Mouse (Mus musculus): ENCODE results near the gene Stx3. TPM values are rescaled to one million over a fixed set of nuclear protein-coding genes. Genes with fewer than 3 reads are reported as not detected.

Stx3 gene
- polyA plus RNA-seq (2014; fragmentation: Nextera tagmentation; extraction: Ambion mirVana): 31.6 and 32.2 TPM in 2 replicates

GRCm38 (mm10) chr19:11819143-11819700 lies at the start of gene Stx3:
TSS of gene Stx3 (minus strand) at chr19:11819403.
- no peak; the same call in 1 of the 2 replicates for ATAC-seq (ENCODE audit: low FRiP score, low TSS enrichment)
- WGBS: under 1% methylated on average over 20 of the region's 20 CpGs

GRCm38 (mm10) chr19:11867837-11868236 lies 48.6 kb upstream of the Stx3 start:
- H3K4me2 ChIP-seq (ENCODE audit: low read length): no peak overlapping the region
- no peaks in the 10 kb centered on the region for H3K27me3 ChIP-seq (ENCODE audit: control insufficient read depth, insufficient read depth, low read length)
- ATAC-seq (ENCODE audit: low FRiP score, low TSS enrichment) (no peak), DNase-seq (no peak)
- H3K9me3 ChIP-seq (ENCODE audit: control insufficient read depth, low read length): no peaks in the 10 kb centered on the region
- H3K4me3 ChIP-seq (replicated peaks; ENCODE audit: low read depth, low read length): no peak overlapping the region
- no peak overlapping the region for H3K9ac ChIP-seq (replicated peaks; ENCODE audit: low read length)
- H3K27ac ChIP-seq (replicated peaks; ENCODE audit: low read depth, low read length): no peak overlapping the region
- 87% methylated on average over 2 of the region's 2 CpGs for WGBS
- no peaks in the 10 kb centered on the region for H3K4me1 ChIP-seq (ENCODE audit: control insufficient read depth, insufficient read depth, low read length)
- H3K36me3 ChIP-seq (ENCODE audit: control insufficient read depth, insufficient read depth, low read length): no peaks in the 10 kb centered on the region

More at GRCm38 (mm10) chr19:11819143-11819700, at the start of gene Stx3:
- Histone ChIP-seq H3K36me3 (ENCODE audit: control insufficient read depth, insufficient read depth, low read length) (no peaks in the 10 kb centered on the region), H3K4me2 (ENCODE audit: low read length) (peak within 1 kb of the TSS; percentile 84), H3K27me3 (ENCODE audit: control insufficient read depth, insufficient read depth, low read length) (peaks cover 4% of the 10 kb centered on the region; the same call in 1 of the 2 replicates), H3K4me1 (ENCODE audit: control insufficient read depth, insufficient read depth, low read length) (peaks cover 10% of the 10 kb centered on the region; the same call in 1 of the 2 replicates), H3K27ac (replicated peaks; ENCODE audit: low read depth, low read length) (peak within 1 kb of the TSS; percentile 57), H3K9ac (replicated peaks; ENCODE audit: low read length) (peak within 1 kb of the TSS; percentile 86), H3K4me3 (replicated peaks; ENCODE audit: low read depth, low read length) (peak within 1 kb of the TSS; percentile 79), H3K9me3 (ENCODE audit: control insufficient read depth, low read length) (no peaks in the 10 kb centered on the region)
- no peak for DNase-seq

- no peak for ATAC-seq (ENCODE audit: low FRiP score, low TSS enrichment)
- Histone ChIP-seq H3K9ac (replicated peaks; ENCODE audit: low read length) (no peak within 1 kb of the TSS), H3K36me3 (ENCODE audit: control insufficient read depth, insufficient read depth, low read length) (no peaks in the 10 kb centered on the region), H3K27me3 (ENCODE audit: control insufficient read depth, insufficient read depth, low read length) (no peaks in the 10 kb centered on the region), H3K4me2 (ENCODE audit: low read length) (no peak within 1 kb of the TSS), H3K4me3 (replicated peaks; ENCODE audit: low read depth, low read length) (no peak within 1 kb of the TSS), H3K27ac (replicated peaks; ENCODE audit: low read depth, low read length) (no peak within 1 kb of the TSS), H3K9me3 (ENCODE audit: control insufficient read depth, low read length) (no peaks in the 10 kb centered on the region), H3K4me1 (ENCODE audit: control insufficient read depth, insufficient read depth, low read length) (no peaks in the 10 kb centered on the region)
- WGBS: 93% methylated on average over 1 of the region's 1 CpGs
- DNase-seq: no peak
Observed at GRCm38 (mm10) chr19:11860966-11861365, 41.8 kb upstream of the Stx3 start, which contains the start of gene Olfr1418. TSS of gene Olfr1418 (minus strand) at chr19:11861066.

- Histone ChIP-seq H3K4me3 (replicated peaks; ENCODE audit: low read depth, low read length) (no peak overlapping the region), H3K9ac (replicated peaks; ENCODE audit: low read length) (no peak overlapping the region), H3K4me2 (ENCODE audit: low read length) (no peak overlapping the region), H3K27ac (replicated peaks; ENCODE audit: low read depth, low read length) (no peak overlapping the region), H3K4me1 (ENCODE audit: control insufficient read depth, insufficient read depth, low read length) (no peaks in the 10 kb centered on the region), H3K9me3 (ENCODE audit: control insufficient read depth, low read length) (no peaks in the 10 kb centered on the region), H3K36me3 (ENCODE audit: control insufficient read depth, insufficient read depth, low read length) (no peaks in the 10 kb centered on the region), H3K27me3 (ENCODE audit: control insufficient read depth, insufficient read depth, low read length) (no peaks in the 10 kb centered on the region)
- DNase-seq (no peak), ATAC-seq (ENCODE audit: low FRiP score, low TSS enrichment) (no peak)
- 81% methylated on average over 6 of the region's 6 CpGs for WGBS
Observed at GRCm38 (mm10) chr19:11856506-11856905, 37.3 kb upstream of the Stx3 start.

GRCm38 (mm10) chr19:11854821-11855220 lies 35.6 kb upstream of the Stx3 start:
- ATAC-seq (ENCODE audit: low FRiP score, low TSS enrichment) (no peak), DNase-seq (no peak)
- no peak overlapping the region for H3K4me3 ChIP-seq (replicated peaks; ENCODE audit: low read depth, low read length)
- H3K27me3 ChIP-seq (ENCODE audit: control insufficient read depth, insufficient read depth, low read length): no peaks in the 10 kb centered on the region
- H3K4me1 ChIP-seq (ENCODE audit: control insufficient read depth, insufficient read depth, low read length): no peaks in the 10 kb centered on the region
- H3K9me3 ChIP-seq (ENCODE audit: control insufficient read depth, low read length): no peaks in the 10 kb centered on the region
- H3K36me3 ChIP-seq (ENCODE audit: control insufficient read depth, insufficient read depth, low read length): no peaks in the 10 kb centered on the region
- WGBS: 86% methylated on average over 2 of the region's 2 CpGs
- H3K4me2 ChIP-seq (ENCODE audit: low read length): no peak overlapping the region
- no peak overlapping the region for H3K9ac ChIP-seq (replicated peaks; ENCODE audit: low read length)
- no peak overlapping the region for H3K27ac ChIP-seq (replicated peaks; ENCODE audit: low read depth, low read length)

GRCm38 (mm10) chr19:11852652-11853051 lies 33.4 kb upstream of the Stx3 start:
- no peaks in the 10 kb centered on the region for H3K36me3 ChIP-seq (ENCODE audit: control insufficient read depth, insufficient read depth, low read length)
- H3K27ac ChIP-seq (replicated peaks; ENCODE audit: low read depth, low read length): no peak overlapping the region
- DNase-seq (no peak), ATAC-seq (ENCODE audit: low FRiP score, low TSS enrichment) (no peak)
- WGBS: 83% methylated on average over 4 of the region's 4 CpGs
- H3K9me3 ChIP-seq (ENCODE audit: control insufficient read depth, low read length): no peaks in the 10 kb centered on the region
- no peak overlapping the region for H3K9ac ChIP-seq (replicated peaks; ENCODE audit: low read length)
- no peak overlapping the region for H3K4me3 ChIP-seq (replicated peaks; ENCODE audit: low read depth, low read length)
- H3K27me3 ChIP-seq (ENCODE audit: control insufficient read depth, insufficient read depth, low read length): no peaks in the 10 kb centered on the region
- no peaks in the 10 kb centered on the region for H3K4me1 ChIP-seq (ENCODE audit: control insufficient read depth, insufficient read depth, low read length)
- H3K4me2 ChIP-seq (ENCODE audit: low read length): no peak overlapping the region

GRCm38 (mm10) chr19:11846333-11846732 lies 27.1 kb upstream of the Stx3 start:
- H3K4me3 ChIP-seq (replicated peaks; ENCODE audit: low read depth, low read length): no peak overlapping the region
- H3K9me3 ChIP-seq (ENCODE audit: control insufficient read depth, low read length): no peaks in the 10 kb centered on the region
- no peak overlapping the region for H3K4me2 ChIP-seq (ENCODE audit: low read length)
- H3K27ac ChIP-seq (replicated peaks; ENCODE audit: low read depth, low read length): no peak overlapping the region
- no peaks in the 10 kb centered on the region for H3K36me3 ChIP-seq (ENCODE audit: control insufficient read depth, insufficient read depth, low read length)
- no peaks in the 10 kb centered on the region for H3K4me1 ChIP-seq (ENCODE audit: control insufficient read depth, insufficient read depth, low read length)
- ATAC-seq (ENCODE audit: low FRiP score, low TSS enrichment) (no peak), DNase-seq (no peak)
- no peak overlapping the region for H3K9ac ChIP-seq (replicated peaks; ENCODE audit: low read length)
- WGBS: 86% methylated on average over 4 of the region's 4 CpGs
- H3K27me3 ChIP-seq (ENCODE audit: control insufficient read depth, insufficient read depth, low read length): no peaks in the 10 kb centered on the region

GRCm38 (mm10) chr19:11839119-11839518 lies 19.9 kb upstream of the Stx3 start, which contains the start of gene Olfr1417:
TSS of gene Olfr1417 (minus strand) at chr19:11839219.
- Histone ChIP-seq H3K36me3 (ENCODE audit: control insufficient read depth, insufficient read depth, low read length) (no peaks in the 10 kb centered on the region), H3K9ac (replicated peaks; ENCODE audit: low read length) (no peak within 1 kb of the TSS), H3K4me3 (replicated peaks; ENCODE audit: low read depth, low read length) (no peak within 1 kb of the TSS), H3K9me3 (ENCODE audit: control insufficient read depth, low read length) (no peaks in the 10 kb centered on the region), H3K27me3 (ENCODE audit: control insufficient read depth, insufficient read depth, low read length) (no peaks in the 10 kb centered on the region), H3K27ac (replicated peaks; ENCODE audit: low read depth, low read length) (no peak within 1 kb of the TSS), H3K4me2 (ENCODE audit: low read length) (no peak within 1 kb of the TSS), H3K4me1 (ENCODE audit: control insufficient read depth, insufficient read depth, low read length) (no peaks in the 10 kb centered on the region)
- ATAC-seq (ENCODE audit: low FRiP score, low TSS enrichment) (no peak), DNase-seq (no peak)
- WGBS: 89% methylated on average over 4 of the region's 4 CpGs
